Mouse (Mus musculus): ENCODE measurements around the gene Gm3952. TPM values are rescaled to one million over a fixed set of nuclear protein-coding genes. Genes with fewer than 3 reads are reported as not detected.

Gene Gm3952
- total RNA-seq (2023), result not detected

GRCm38 (mm10) chr8:128798594-128798993, at the start of gene Gm3952:
TSS of gene Gm3952 (minus strand) at chr8:128798694.

Other genes starting within 250 kb of the Gm3952 start
- gene Itgb1, start 113.0 kb downstream of the Gm3952 start, total RNA-seq (2023), result 33.2 TPM

Data from CD8-positive naive resting alpha-beta T cell, adult 57 days (primary cell).